Mouse (Mus musculus) neural tube, embryonic 13.5 days (tissue): ENCODE measurements around the gene Slc39a3. TPM values are rescaled to one million over a fixed set of nuclear protein-coding genes. Genes with fewer than 3 reads are reported as not detected.
"Not testable (repeated sequence)": the region's sequence is repeated elsewhere in the genome, so short reads cannot be mapped to it uniquely, and the experiment has no call there.

Experiments used
- ATAC-seq: fragments of 200-750 bp; cut with Nextera tagmentation; 2 replicates; pipeline ENCODE4 v1.8.0; 2017; ENCODE audit warnings: low read depth, mild to moderate bottlenecking, moderate TSS enrichment, moderate library complexity
- H3K27ac ChIP-seq: fragments of 300-500 bp; sonication (generic); replicated peaks from 2 replicates; pipeline ENCODE4 v1.5.1; 2015; ENCODE audit warnings: moderate library complexity, mild to moderate bottlenecking, inconsistent platforms
- H3K27me3 ChIP-seq: fragments of 300-500 bp; sonication (generic); 2 replicates; pipeline ENCODE4 v1.6.1; 2015; ENCODE audit warnings: mild to moderate bottlenecking, inconsistent platforms
- H3K36me3 ChIP-seq: fragments of 300-500 bp; sonication (generic); 2 replicates; pipeline ENCODE4 v1.6.1; 2015; ENCODE audit warnings: mild to moderate bottlenecking, inconsistent platforms
- H3K4me1 ChIP-seq: fragments of 300-500 bp; sonication (generic); replicated peaks from 2 replicates; pipeline ENCODE4 v1.6.1; 2015; ENCODE audit warnings: inconsistent platforms
- H3K4me2 ChIP-seq: fragments of 300-500 bp; sonication (generic); 2 replicates; pipeline ENCODE4 v1.6.1; 2015; ENCODE audit warnings: inconsistent platforms, mild to moderate bottlenecking, moderate library complexity
- H3K4me3 ChIP-seq: fragments of 300-500 bp; sonication (generic); 2 replicates; pipeline ENCODE4 v1.5.1; 2015; ENCODE audit warnings: mild to moderate bottlenecking, inconsistent platforms
- H3K9ac ChIP-seq: fragments of 300-500 bp; sonication (generic); 2 replicates; pipeline ENCODE4 v1.6.1; 2015; ENCODE audit warnings: moderate library complexity, mild to moderate bottlenecking, inconsistent platforms
- H3K9me3 ChIP-seq: fragments of 300-500 bp; sonication (generic); 2 replicates; pipeline ENCODE4 v1.6.1; 2016; ENCODE audit warnings: inconsistent platforms
- WGBS: fragments of 180-500 bp; shearing (Covaris S2); methylation state at CpG from one replicate; pipeline ENCODE4 v1.1.7; 2015; 5-methylcytosine and 5-hydroxymethylcytosine counted together
- polyA plus RNA-seq: library from polyadenylated mRNA; unstranded; fragments of >200 nt; fragmentation: Nextera tagmentation; extraction: Ambion mirVana; gene quantifications from 2 replicates; pipeline ENCODE4 v1.2.1, GENCODE M21; 2015

The Slc39a3 gene
- polyA plus RNA-seq = 40.9 and 44.2 TPM in 2 replicates

- H3K9me3 ChIP-seq = no peaks in the 10 kb centered on the region
- peaks cover 36% of the 10 kb centered on the region for H3K4me1 ChIP-seq
- H3K27me3 ChIP-seq = no peaks in the 10 kb centered on the region
- peak; percentile 98 for ATAC-seq
- peak within 1 kb of the TSS; percentile 58 for H3K4me2 ChIP-seq
- peaks cover 22% of the 10 kb centered on the region for H3K36me3 ChIP-seq
- H3K4me3 ChIP-seq = peak within 1 kb of the TSS; percentile 67
- peak within 1 kb of the TSS; percentile 30; the same call in 1 of the 2 replicates for H3K27ac ChIP-seq
- peak within 1 kb of the TSS; percentile 76 for H3K9ac ChIP-seq
- under 1% methylated on average over 35 of the region's 35 CpGs for WGBS
Measured at GRCm38 (mm10) chr10:81036988-81037580, at the start of gene Slc39a3. TSS of gene Slc39a3 (minus strand) at chr10:81037426.

- Histone ChIP-seq H3K4me3 (no peak overlapping the region), H3K36me3 (peaks cover 13% of the 10 kb centered on the region), H3K27me3 (no peaks in the 10 kb centered on the region), H3K9ac (no peak overlapping the region), H3K4me1 (peaks cover 8% of the 10 kb centered on the region), H3K9me3 (no peaks in the 10 kb centered on the region), H3K27ac (no peak overlapping the region), H3K4me2 (no peak overlapping the region)
- WGBS = 40% methylated on average over 2 of the region's 2 CpGs
- ATAC-seq = no peak
Measured at GRCm38 (mm10) chr10:81087021-81087420, 49.8 kb upstream of the Slc39a3 start.

- no peaks in the 10 kb centered on the region for H3K9me3 ChIP-seq
- 80% methylated on average over 7 of the region's 7 CpGs for WGBS
- peak; percentile 47; the same call in 1 of the 2 replicates for ATAC-seq
- no peak overlapping the region for H3K9ac ChIP-seq
- no peak overlapping the region for H3K27ac ChIP-seq
- H3K4me2 ChIP-seq = no peak overlapping the region
- H3K36me3 ChIP-seq = peaks cover 59% of the 10 kb centered on the region
- no peak overlapping the region for H3K4me3 ChIP-seq
- no peaks in the 10 kb centered on the region for H3K4me1 ChIP-seq
- H3K27me3 ChIP-seq = no peaks in the 10 kb centered on the region
Measured at GRCm38 (mm10) chr10:81082168-81082960, 45.1 kb upstream of the Slc39a3 start.

GRCm38 (mm10) chr10:81080008-81080655, 42.9 kb upstream of the Slc39a3 start:
- no peak overlapping the region for H3K4me2 ChIP-seq
- 94% methylated on average over 31 of the region's 31 CpGs for WGBS
- H3K4me3 ChIP-seq = no peak overlapping the region
- no peak overlapping the region for H3K27ac ChIP-seq
- no peaks in the 10 kb centered on the region for H3K27me3 ChIP-seq
- H3K9me3 ChIP-seq = no peaks in the 10 kb centered on the region
- H3K36me3 ChIP-seq = peaks cover 78% of the 10 kb centered on the region
- no peak overlapping the region for H3K9ac ChIP-seq
- no peaks in the 10 kb centered on the region for H3K4me1 ChIP-seq
- ATAC-seq = no peak

GRCm38 (mm10) chr10:81077916-81078315, 40.7 kb upstream of the Slc39a3 start:
- no peak for ATAC-seq
- Histone ChIP-seq H3K9ac (no peak overlapping the region), H3K9me3 (no peaks in the 10 kb centered on the region), H3K27ac (no peak overlapping the region), H3K4me2 (no peak overlapping the region), H3K4me3 (no peak overlapping the region), H3K4me1 (no peaks in the 10 kb centered on the region), H3K27me3 (no peaks in the 10 kb centered on the region), H3K36me3 (peaks cover 96% of the 10 kb centered on the region)
- WGBS = 93% methylated on average over 11 of the region's 11 CpGs

GRCm38 (mm10) chr10:81076356-81076755, 39.1 kb upstream of the Slc39a3 start:
- WGBS = 93% methylated on average over 1 of the region's 1 CpGs

GRCm38 (mm10) chr10:81075734-81076133, 38.5 kb upstream of the Slc39a3 start:
- no peak for ATAC-seq
- H3K9ac ChIP-seq = no peak overlapping the region
- no peaks in the 10 kb centered on the region for H3K27me3 ChIP-seq
- H3K9me3 ChIP-seq = no peaks in the 10 kb centered on the region
- 51% methylated on average over 8 of the region's 8 CpGs for WGBS
- H3K36me3 ChIP-seq = peaks cover 78% of the 10 kb centered on the region
- H3K4me3 ChIP-seq = no peak overlapping the region
- H3K4me2 ChIP-seq = no peak overlapping the region
- peaks cover 10% of the 10 kb centered on the region for H3K4me1 ChIP-seq
- H3K27ac ChIP-seq = no peak overlapping the region

More at GRCm38 (mm10) chr10:81076356-81076755, 39.1 kb upstream of the Slc39a3 start:
- H3K4me1 ChIP-seq = peaks cover 4% of the 10 kb centered on the region
- H3K27ac ChIP-seq = no peak overlapping the region
- H3K36me3 ChIP-seq = peaks cover 85% of the 10 kb centered on the region
- no peak for ATAC-seq
- H3K4me3 ChIP-seq = no peak overlapping the region
- H3K9me3 ChIP-seq = no peaks in the 10 kb centered on the region
- H3K27me3 ChIP-seq = no peaks in the 10 kb centered on the region
- H3K4me2 ChIP-seq = no peak overlapping the region
- no peak overlapping the region for H3K9ac ChIP-seq

- Histone ChIP-seq H3K9ac (no peak overlapping the region), H3K4me2 (no peak overlapping the region), H3K4me3 (no peak overlapping the region), H3K27me3 (no peaks in the 10 kb centered on the region), H3K36me3 (peaks cover 56% of the 10 kb centered on the region), H3K27ac (no peak overlapping the region), H3K4me1 (peaks cover 24% of the 10 kb centered on the region), H3K9me3 (no peaks in the 10 kb centered on the region)
- ATAC-seq = no peak
- WGBS = 71% methylated on average over 7 of the region's 7 CpGs
Measured at GRCm38 (mm10) chr10:81073464-81073863, 36.2 kb upstream of the Slc39a3 start.

- H3K4me2 ChIP-seq = no peak overlapping the region
- H3K4me1 ChIP-seq = peaks cover 24% of the 10 kb centered on the region
- WGBS = 90% methylated on average over 8 of the region's 8 CpGs
- no peaks in the 10 kb centered on the region for H3K9me3 ChIP-seq
- peaks cover 44% of the 10 kb centered on the region for H3K36me3 ChIP-seq
- no peaks in the 10 kb centered on the region for H3K27me3 ChIP-seq
- H3K4me3 ChIP-seq = no peak overlapping the region
- no peak overlapping the region for H3K27ac ChIP-seq
- ATAC-seq = no peak
- 0 out of 2 replicates have a peak overlapping the region, but pooled peaks have one; percentile 84 for H3K9ac ChIP-seq
Measured at GRCm38 (mm10) chr10:81072290-81072689, 35.1 kb upstream of the Slc39a3 start.

- Histone ChIP-seq H3K9ac (peak within 1 kb of the TSS; percentile 84), H3K27ac (peak within 1 kb of the TSS; percentile 57), H3K4me2 (peak within 1 kb of the TSS; percentile 81), H3K9me3 (no peaks in the 10 kb centered on the region), H3K4me1 (peaks cover 24% of the 10 kb centered on the region), H3K27me3 (no peaks in the 10 kb centered on the region), H3K4me3 (peak within 1 kb of the TSS; percentile 63), H3K36me3 (peaks cover 23% of the 10 kb centered on the region)
- under 1% methylated on average over 35 of the region's 35 CpGs for WGBS
- ATAC-seq = peak; percentile 95
Measured at GRCm38 (mm10) chr10:81069836-81070235, 32.6 kb upstream of the Slc39a3 start, which contains the start of gene Thop1. TSS of gene Thop1 (plus strand) at chr10:81070035.

GRCm38 (mm10) chr10:81068706-81069105, 31.5 kb upstream of the Slc39a3 start:
- H3K9ac ChIP-seq = peak overlapping the region; percentile 46

GRCm38 (mm10) chr10:81064519-81064918, 27.3 kb upstream of the Slc39a3 start:
- not testable (repeated sequence) for H3K36me3 ChIP-seq, H3K4me3 ChIP-seq, H3K9ac ChIP-seq, H3K27me3 ChIP-seq, H3K9me3 ChIP-seq, H3K4me2 ChIP-seq, H3K4me1 ChIP-seq, ATAC-seq, H3K27ac ChIP-seq
- 84% methylated on average over 8 of the region's 8 CpGs for WGBS

More at GRCm38 (mm10) chr10:81068706-81069105, 31.5 kb upstream of the Slc39a3 start:
- Histone ChIP-seq H3K27me3 (no peaks in the 10 kb centered on the region), H3K36me3 (peaks cover 12% of the 10 kb centered on the region), H3K4me3 (no peak overlapping the region), H3K4me2 (no peak overlapping the region), H3K27ac (no peak overlapping the region), H3K4me1 (peaks cover 24% of the 10 kb centered on the region), H3K9me3 (no peaks in the 10 kb centered on the region)
- ATAC-seq = no peak
- WGBS = 77% methylated on average over 5 of the region's 5 CpGs
